Mouse (Mus musculus): Measurements from ENCODE around the gene Dlg1. TPM values are rescaled to one million over a fixed set of nuclear protein-coding genes. Genes with fewer than 3 reads are reported as not detected.

Gene Dlg1
- polyA plus RNA-seq, 1 experiment: 12.9 TPM

- H3K4me3 ChIP-seq (ENCODE audit: control insufficient read depth, low read depth, low read length): no peak overlapping the region
- H3K36me3 ChIP-seq (ENCODE audit: control insufficient read depth, insufficient read depth, low read length): no peaks in the 10 kb centered on the region
- TF ChIP-seq CTCF (IDR thresholded peaks at IDR 0.05; ENCODE audit: control insufficient read depth, insufficient read depth, insufficient replicate concordance, low read depth, low read length) (no peak), POLR2A (IDR thresholded peaks at IDR 0.05; ENCODE audit: control insufficient read depth, low read depth, low read length) (no peak)
- no peak overlapping the region for H3K27ac ChIP-seq (ENCODE audit: control insufficient read depth, insufficient read depth, low read depth, low read length)
- H3K27me3 ChIP-seq (ENCODE audit: control insufficient read depth, insufficient read depth, low read length): no peaks in the 10 kb centered on the region
- peaks cover 4% of the 10 kb centered on the region; the same call in 1 of the 2 replicates for H3K4me1 ChIP-seq (ENCODE audit: control insufficient read depth, insufficient read depth, low read length)
Measured at GRCm38 (mm10) chr16:31623136-31623535, 40.1 kb upstream of the Dlg1 start.

- no peaks in the 10 kb centered on the region for H3K4me1 ChIP-seq (ENCODE audit: control insufficient read depth, insufficient read depth, low read length)
- no peak overlapping the region for H3K27ac ChIP-seq (ENCODE audit: control insufficient read depth, insufficient read depth, low read depth, low read length)
- H3K27me3 ChIP-seq (ENCODE audit: control insufficient read depth, insufficient read depth, low read length): no peaks in the 10 kb centered on the region
- no peaks in the 10 kb centered on the region for H3K36me3 ChIP-seq (ENCODE audit: control insufficient read depth, insufficient read depth, low read length)
- H3K4me3 ChIP-seq (ENCODE audit: control insufficient read depth, low read depth, low read length): no peak overlapping the region
- no peak for TF ChIP-seq POLR2A (IDR thresholded peaks at IDR 0.05; ENCODE audit: control insufficient read depth, low read depth, low read length)
- TF ChIP-seq CTCF (IDR thresholded peaks at IDR 0.05; ENCODE audit: control insufficient read depth, insufficient read depth, insufficient replicate concordance, low read depth, low read length): no peak
Measured at GRCm38 (mm10) chr16:31624749-31625148, 38.5 kb upstream of the Dlg1 start.

GRCm38 (mm10) chr16:31626331-31626730 is 36.9 kb upstream of the Dlg1 start:
- H3K4me3 ChIP-seq (ENCODE audit: control insufficient read depth, low read depth, low read length): no peak overlapping the region
- no peaks in the 10 kb centered on the region for H3K36me3 ChIP-seq (ENCODE audit: control insufficient read depth, insufficient read depth, low read length)
- H3K27ac ChIP-seq (ENCODE audit: control insufficient read depth, insufficient read depth, low read depth, low read length): no peak overlapping the region
- TF ChIP-seq POLR2A (IDR thresholded peaks at IDR 0.05; ENCODE audit: control insufficient read depth, low read depth, low read length) (no peak), CTCF (IDR thresholded peaks at IDR 0.05; ENCODE audit: control insufficient read depth, insufficient read depth, insufficient replicate concordance, low read depth, low read length) (no peak)
- no peaks in the 10 kb centered on the region for H3K27me3 ChIP-seq (ENCODE audit: control insufficient read depth, insufficient read depth, low read length)
- peaks cover 2% of the 10 kb centered on the region; the same call in 1 of the 2 replicates for H3K4me1 ChIP-seq (ENCODE audit: control insufficient read depth, insufficient read depth, low read length)

DNA sequence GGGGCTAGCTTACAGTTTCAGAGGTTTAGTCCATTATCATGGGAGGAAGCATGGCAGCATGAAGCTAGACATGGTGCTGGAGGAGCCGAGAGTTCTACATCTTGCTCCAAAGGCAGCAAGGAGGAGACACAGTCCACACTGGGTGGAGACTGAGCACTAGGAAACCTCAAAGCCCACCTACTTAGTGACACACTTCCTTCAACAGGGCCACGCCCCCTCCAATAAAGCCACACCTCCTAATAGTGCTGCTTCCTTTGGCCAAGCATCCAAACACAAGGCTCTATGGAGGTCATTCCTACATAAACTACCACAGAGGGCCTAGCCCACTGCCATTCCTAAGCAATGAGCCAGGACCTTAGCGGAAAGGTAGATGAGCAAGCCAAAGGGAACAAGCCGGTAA is 32.9 kb upstream of the Dlg1 start:
- H3K27me3 ChIP-seq (ENCODE audit: control insufficient read depth, insufficient read depth, low read length): no peaks in the 10 kb centered on the region
- H3K27ac ChIP-seq (ENCODE audit: control insufficient read depth, insufficient read depth, low read depth, low read length): no peak overlapping the region
- no peaks in the 10 kb centered on the region for H3K36me3 ChIP-seq (ENCODE audit: control insufficient read depth, insufficient read depth, low read length)
- no peak overlapping the region for H3K4me3 ChIP-seq (ENCODE audit: control insufficient read depth, low read depth, low read length)
- peaks cover 2% of the 10 kb centered on the region; the same call in 1 of the 2 replicates for H3K4me1 ChIP-seq (ENCODE audit: control insufficient read depth, insufficient read depth, low read length)
- TF ChIP-seq CTCF (IDR thresholded peaks at IDR 0.05; ENCODE audit: control insufficient read depth, insufficient read depth, insufficient replicate concordance, low read depth, low read length) (no peak), POLR2A (IDR thresholded peaks at IDR 0.05; ENCODE audit: control insufficient read depth, low read depth, low read length) (no peak)

- Histone ChIP-seq H3K36me3 (ENCODE audit: control insufficient read depth, insufficient read depth, low read length) (no peaks in the 10 kb centered on the region), H3K4me3 (ENCODE audit: control insufficient read depth, low read depth, low read length) (no peak overlapping the region), H3K27ac (ENCODE audit: control insufficient read depth, insufficient read depth, low read depth, low read length) (no peak overlapping the region), H3K4me1 (ENCODE audit: control insufficient read depth, insufficient read depth, low read length) (peaks cover 2% of the 10 kb centered on the region; the same call in 1 of the 2 replicates), H3K27me3 (ENCODE audit: control insufficient read depth, insufficient read depth, low read length) (no peaks in the 10 kb centered on the region)
- no peak for TF ChIP-seq POLR2A (IDR thresholded peaks at IDR 0.05; ENCODE audit: control insufficient read depth, low read depth, low read length)
- no peak for TF ChIP-seq CTCF (IDR thresholded peaks at IDR 0.05; ENCODE audit: control insufficient read depth, insufficient read depth, insufficient replicate concordance, low read depth, low read length)
Measured at GRCm38 (mm10) chr16:31631046-31631445, 32.2 kb upstream of the Dlg1 start.

- Histone ChIP-seq H3K27ac (ENCODE audit: control insufficient read depth, insufficient read depth, low read depth, low read length) (no peak overlapping the region), H3K4me1 (ENCODE audit: control insufficient read depth, insufficient read depth, low read length) (peaks cover 2% of the 10 kb centered on the region; the same call in 1 of the 2 replicates), H3K36me3 (ENCODE audit: control insufficient read depth, insufficient read depth, low read length) (no peaks in the 10 kb centered on the region), H3K4me3 (ENCODE audit: control insufficient read depth, low read depth, low read length) (no peak overlapping the region), H3K27me3 (ENCODE audit: control insufficient read depth, insufficient read depth, low read length) (no peaks in the 10 kb centered on the region)
- TF ChIP-seq POLR2A (IDR thresholded peaks at IDR 0.05; ENCODE audit: control insufficient read depth, low read depth, low read length) (no peak), CTCF (IDR thresholded peaks at IDR 0.05; ENCODE audit: control insufficient read depth, insufficient read depth, insufficient replicate concordance, low read depth, low read length) (no peak)
Measured at GRCm38 (mm10) chr16:31634371-31634770, 28.9 kb upstream of the Dlg1 start.

GRCm38 (mm10) chr16:31638393-31638792 is 24.9 kb upstream of the Dlg1 start:
- no peak for TF ChIP-seq CTCF (IDR thresholded peaks at IDR 0.05; ENCODE audit: control insufficient read depth, insufficient read depth, insufficient replicate concordance, low read depth, low read length)
- no peak for TF ChIP-seq POLR2A (IDR thresholded peaks at IDR 0.05; ENCODE audit: control insufficient read depth, low read depth, low read length)
- H3K27ac ChIP-seq (ENCODE audit: control insufficient read depth, insufficient read depth, low read depth, low read length): no peak overlapping the region
- H3K36me3 ChIP-seq (ENCODE audit: control insufficient read depth, insufficient read depth, low read length): no peaks in the 10 kb centered on the region
- no peaks in the 10 kb centered on the region for H3K27me3 ChIP-seq (ENCODE audit: control insufficient read depth, insufficient read depth, low read length)
- H3K4me1 ChIP-seq (ENCODE audit: control insufficient read depth, insufficient read depth, low read length): peaks cover 6% of the 10 kb centered on the region; the same call in 1 of the 2 replicates
- H3K4me3 ChIP-seq (ENCODE audit: control insufficient read depth, low read depth, low read length): no peak overlapping the region

- H3K4me1 ChIP-seq (ENCODE audit: control insufficient read depth, insufficient read depth, low read length): peaks cover 6% of the 10 kb centered on the region; the same call in 1 of the 2 replicates
- no peaks in the 10 kb centered on the region for H3K27me3 ChIP-seq (ENCODE audit: control insufficient read depth, insufficient read depth, low read length)
Measured at GRCm38 (mm10) chr16:31639946-31640345, 23.3 kb upstream of the Dlg1 start.

More at GRCm38 (mm10) chr16:31639946-31640345, 23.3 kb upstream of the Dlg1 start:
- TF ChIP-seq CTCF (IDR thresholded peaks at IDR 0.05; ENCODE audit: control insufficient read depth, insufficient read depth, insufficient replicate concordance, low read depth, low read length): no peak
- no peak for TF ChIP-seq POLR2A (IDR thresholded peaks at IDR 0.05; ENCODE audit: control insufficient read depth, low read depth, low read length)
- Histone ChIP-seq H3K36me3 (ENCODE audit: control insufficient read depth, insufficient read depth, low read length) (no peaks in the 10 kb centered on the region), H3K4me3 (ENCODE audit: control insufficient read depth, low read depth, low read length) (no peak overlapping the region), H3K27ac (ENCODE audit: control insufficient read depth, insufficient read depth, low read depth, low read length) (no peak overlapping the region)
